Mouse (Mus musculus) heart, embryonic 14.5 days (tissue): ENCODE measurements around the gene Krtap4-13. TPM values are rescaled to one million over a fixed set of nuclear protein-coding genes. Genes with fewer than 3 reads are reported as not detected.

Source experiments
- ATAC-seq: fragments of 200-750 bp; cut with Nextera tagmentation; 2 replicates; pipeline ENCODE4 v1.8.0; 2017; ENCODE audit warnings: low read depth, moderate TSS enrichment; ENCODE audit not compliant: insufficient number of reproducible peaks, insufficient read depth, low FRiP score
- H3K27ac ChIP-seq, 2 experiments: fragments of 200-500 bp in 1 of 2; fragments of 300-500 bp in 1 of 2; sonication (generic) in 1 of 2; replicated peaks in 1 of 2; 2 replicates each; pipeline ENCODE4 v1.5.1; 2012 to 2014; ENCODE audit warnings: low read depth in 2 of 2, low read length in 2 of 2, control low read depth in 1 of 2, mild to moderate bottlenecking in 1 of 2, mixed read lengths in 1 of 2; ENCODE audit not compliant: control insufficient read depth in 1 of 2, insufficient read depth in 1 of 2
- H3K27me3 ChIP-seq: fragments of 300-500 bp; sonication (generic); 2 replicates; pipeline ENCODE4 v1.6.1; 2014; ENCODE audit warnings: mild to moderate bottlenecking, low read length, control low read depth; ENCODE audit not compliant: control insufficient read depth, insufficient read depth
- H3K36me3 ChIP-seq: fragments of 300-500 bp; sonication (generic); 2 replicates; pipeline ENCODE4 v1.6.1; 2014; ENCODE audit warnings: mild to moderate bottlenecking, control low read depth, low read length, mixed read lengths; ENCODE audit not compliant: control insufficient read depth, insufficient read depth
- H3K4me1 ChIP-seq, 2 experiments: fragments of 200-500 bp in 1 of 2; fragments of 300-500 bp in 1 of 2; sonication (generic) in 1 of 2; 2 replicates each; pipeline ENCODE4 v1.6.1; 2012 to 2014; ENCODE audit warnings: low read length in 2 of 2, control low read depth in 1 of 2, mixed read lengths in 1 of 2; ENCODE audit not compliant: control insufficient read depth in 2 of 2, insufficient read depth in 2 of 2
- H3K4me2 ChIP-seq: fragments of 300-500 bp; sonication (generic); 2 replicates; pipeline ENCODE4 v1.6.1; 2014; ENCODE audit warnings: mild to moderate bottlenecking, low read length
- H3K4me3 ChIP-seq, 2 experiments: fragments of 200-500 bp in 1 of 2; fragments of 300-500 bp in 1 of 2; sonication (generic) in 1 of 2; 2 replicates each; pipeline ENCODE4 v1.5.1; 2012 to 2014; ENCODE audit warnings: low read length in 2 of 2, mild to moderate bottlenecking in 2 of 2, control low read depth in 1 of 2, low read depth in 1 of 2, moderate library complexity in 1 of 2; ENCODE audit not compliant: control insufficient read depth in 1 of 2, insufficient read depth in 1 of 2
- H3K9ac ChIP-seq: fragments of 300-500 bp; sonication (generic); 2 replicates; pipeline ENCODE4 v1.6.1; 2014; ENCODE audit warnings: mild to moderate bottlenecking, low read length
- H3K9me3 ChIP-seq: fragments of 300-500 bp; sonication (generic); 2 replicates; pipeline ENCODE4 v1.6.1; 2016; ENCODE audit warnings: low read length, control low read depth; ENCODE audit not compliant: control insufficient read depth
- WGBS: fragments of 180-500 bp; shearing (Covaris S2); extraction: QIAGEN DNeasy Blood & Tissue Kit; methylation state at CpG from one replicate; pipeline ENCODE4 v1.1.7; 2014; 5-methylcytosine and 5-hydroxymethylcytosine counted together
- polyA plus RNA-seq: library from polyadenylated mRNA; unstranded; fragments of >200 nt; fragmentation: Nextera tagmentation; extraction: Ambion mirVana; gene quantifications from 2 replicates; pipeline ENCODE4 v1.2.1, GENCODE M21; 2014

Krtap4-13 gene
- polyA plus RNA-seq, 1 experiment from 2014 or later, result not detected

DNA sequence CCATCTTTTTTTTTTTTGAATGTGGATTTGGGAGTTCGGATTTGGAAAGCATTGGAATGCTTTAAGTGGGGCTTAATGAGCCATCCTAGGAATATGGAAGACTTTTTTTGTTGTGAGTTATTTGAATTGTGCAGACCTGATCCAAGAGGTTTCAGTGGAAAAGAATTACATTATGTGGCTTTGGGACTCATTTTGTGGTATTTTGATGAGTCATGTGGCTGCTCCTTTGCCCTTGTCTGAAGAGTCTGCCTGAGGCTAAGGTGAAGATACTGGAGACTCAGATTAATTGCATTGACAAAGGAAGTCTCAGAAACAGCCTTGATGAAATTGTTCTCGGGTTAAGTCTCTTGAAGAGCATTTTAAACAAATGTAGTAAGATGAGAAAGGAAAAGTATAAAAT, 41.3 kb downstream of the Krtap4-13 start:
- Histone ChIP-seq H3K9me3 (no peaks in the 10 kb centered on the region), H3K4me2 (no peak overlapping the region), H3K27ac (no peak overlapping the region), H3K36me3 (no peaks in the 10 kb centered on the region), H3K4me1 (no peaks in the 10 kb centered on the region), H3K9ac (no peak overlapping the region), H3K27me3 (no peaks in the 10 kb centered on the region), H3K4me3 (no peak overlapping the region)
- 70% methylated on average over 2 of the region's 2 CpGs for WGBS
- no peak for ATAC-seq

Other genes starting within 250 kb of the Krtap4-13 start
- gene Krtap3-1, start 243.3 kb downstream of the Krtap4-13 start, polyA plus RNA-seq, result not detected in 2 replicates
- gene Krtap1-5, start 228.9 kb downstream of the Krtap4-13 start, polyA plus RNA-seq, result not detected in 2 replicates
- not detected in 2 replicates for gene Krtap1-4, start 226.2 kb downstream of the Krtap4-13 start, polyA plus RNA-seq
- gene Krtap1-3, start 218.6 kb downstream of the Krtap4-13 start, polyA plus RNA-seq, result not detected in 2 replicates
- not detected in 2 replicates for gene Krtap9-3, start 211.8 kb downstream of the Krtap4-13 start, polyA plus RNA-seq
- not detected in 2 replicates for gene Gm11938, start 206.6 kb downstream of the Krtap4-13 start, polyA plus RNA-seq
- gene Gm11937, start 199.7 kb downstream of the Krtap4-13 start, polyA plus RNA-seq, result not detected in 2 replicates
- gene Krtap2-4, start 195.0 kb downstream of the Krtap4-13 start, polyA plus RNA-seq, result not detected in 2 replicates
- not detected in 2 replicates for gene Gm11562, start 189.5 kb downstream of the Krtap4-13 start, polyA plus RNA-seq
- gene Krtap4-1, start 181.7 kb downstream of the Krtap4-13 start, polyA plus RNA-seq, result not detected in 2 replicates
- not detected in 2 replicates for gene Krtap4-2, start 174.8 kb downstream of the Krtap4-13 start, polyA plus RNA-seq
- not detected in 2 replicates for gene Krtap4-7, start 165.8 kb downstream of the Krtap4-13 start, polyA plus RNA-seq
- not detected in 2 replicates for gene Gm11555, start 159.7 kb downstream of the Krtap4-13 start, polyA plus RNA-seq
- not detected in 2 replicates for gene Gm11563, start 150.9 kb downstream of the Krtap4-13 start, polyA plus RNA-seq
- gene Krtap4-6, start 143.9 kb downstream of the Krtap4-13 start, polyA plus RNA-seq, result not detected in 2 replicates
- not detected in 2 replicates for gene Gm14190, start 119.2 kb downstream of the Krtap4-13 start, polyA plus RNA-seq
- not detected in 2 replicates for gene Gm14180, start 75.6 kb downstream of the Krtap4-13 start, polyA plus RNA-seq
- not detected in 2 replicates for gene Gm11595, start 37.0 kb downstream of the Krtap4-13 start, polyA plus RNA-seq
- not detected in 2 replicates for gene Krtap4-8, start 29.2 kb downstream of the Krtap4-13 start, polyA plus RNA-seq
- gene Krtap4-9, start 24.7 kb downstream of the Krtap4-13 start, polyA plus RNA-seq, result not detected in 2 replicates
- gene Gm11596, start 16.4 kb downstream of the Krtap4-13 start, polyA plus RNA-seq, result not detected in 2 replicates
- not detected in 2 replicates for gene Gm11569, start 11.0 kb downstream of the Krtap4-13 start, polyA plus RNA-seq
- gene Gm11554, start 5.4 kb downstream of the Krtap4-13 start, polyA plus RNA-seq, result not detected in 2 replicates
- gene Gm11564, start 5.8 kb upstream of the Krtap4-13 start, polyA plus RNA-seq, result not detected in 2 replicates
- not detected in 2 replicates for gene 2300003K06Rik, start 28.2 kb upstream of the Krtap4-13 start, polyA plus RNA-seq
- not detected in 2 replicates for gene Krtap4-16, start 41.7 kb upstream of the Krtap4-13 start, polyA plus RNA-seq
- gene Gm11568, start 48.0 kb upstream of the Krtap4-13 start, polyA plus RNA-seq, result not detected in 2 replicates
- not detected in 2 replicates for gene Gm11559, start 54.6 kb upstream of the Krtap4-13 start, polyA plus RNA-seq
- not detected in 2 replicates for gene Krtap9-1, start 63.5 kb upstream of the Krtap4-13 start, polyA plus RNA-seq
- not detected in 2 replicates for gene Gm11567, start 69.3 kb upstream of the Krtap4-13 start, polyA plus RNA-seq
- not detected in 2 replicates for gene Krtap31-1, start 98.0 kb upstream of the Krtap4-13 start, polyA plus RNA-seq
- gene Gm11565, start 104.9 kb upstream of the Krtap4-13 start, polyA plus RNA-seq, result not detected in 2 replicates
- gene Krtap31-2, start 126.4 kb upstream of the Krtap4-13 start, polyA plus RNA-seq, result not detected in 2 replicates
- not detected in 2 replicates for gene Krtap9-5, start 138.6 kb upstream of the Krtap4-13 start, polyA plus RNA-seq
- gene Krtap29-1, start 169.2 kb upstream of the Krtap4-13 start, polyA plus RNA-seq, result not detected in 2 replicates
- not detected in 2 replicates for gene Krtap16-1, start 176.7 kb upstream of the Krtap4-13 start, polyA plus RNA-seq
- gene Krtap17-1, start 184.1 kb upstream of the Krtap4-13 start, polyA plus RNA-seq, result not detected in 2 replicates
- not detected in 2 replicates for gene Krt33a, start 206.3 kb upstream of the Krtap4-13 start, polyA plus RNA-seq
- not detected in 2 replicates for gene Krt33b, start 220.0 kb upstream of the Krtap4-13 start, polyA plus RNA-seq
- gene Krt34, start 231.7 kb upstream of the Krtap4-13 start, polyA plus RNA-seq, result not detected in 2 replicates
- gene Krt31, start 240.7 kb upstream of the Krtap4-13 start, polyA plus RNA-seq, result not detected in 2 replicates